Mouse (Mus musculus) liver, embryonic 16.5 days (tissue): Measurements from ENCODE around the gene Slc20a1. TPM values are rescaled to one million over a fixed set of nuclear protein-coding genes. Genes with fewer than 3 reads are reported as not detected.

Experiments used
- ATAC-seq: fragments of 200-750 bp; cut with Nextera tagmentation; 2 replicates; pipeline ENCODE4 v1.8.0; 2017; ENCODE audit warnings: low read depth, mild to moderate bottlenecking, moderate number of reproducible peaks, moderate library complexity
- H3K27ac ChIP-seq: fragments of 300-500 bp; sonication (generic); 2 replicates; pipeline ENCODE4 v1.5.1; 2014; ENCODE audit warnings: mild to moderate bottlenecking, low read length
- H3K27me3 ChIP-seq: fragments of 300-500 bp; sonication (generic); 2 replicates; pipeline ENCODE4 v1.6.1; 2014; ENCODE audit warnings: low read depth, low read length, mixed read lengths; ENCODE audit not compliant: control insufficient read depth, insufficient read depth
- H3K36me3 ChIP-seq: fragments of 300-500 bp; sonication (generic); 2 replicates; pipeline ENCODE4 v1.6.1; 2014; ENCODE audit warnings: mild to moderate bottlenecking; ENCODE audit not compliant: control insufficient read depth, insufficient read depth
- H3K4me1 ChIP-seq: fragments of 300-500 bp; sonication (generic); 2 replicates; pipeline ENCODE4 v1.6.1; 2014; ENCODE audit warnings: low read depth, low read length, mixed read lengths; ENCODE audit not compliant: control insufficient read depth
- H3K4me2 ChIP-seq: fragments of 300-500 bp; sonication (generic); 2 replicates; pipeline ENCODE4 v1.6.1; 2014; ENCODE audit warnings: low read depth, low read length, mixed read lengths
- H3K4me3 ChIP-seq: fragments of 300-500 bp; sonication (generic); 2 replicates; pipeline ENCODE4 v1.5.1; 2014; ENCODE audit warnings: low read depth, mild to moderate bottlenecking, low read length
- H3K9ac ChIP-seq: fragments of 300-500 bp; sonication (generic); 2 replicates; pipeline ENCODE4 v1.6.1; 2014; ENCODE audit warnings: low read depth, low read length
- H3K9me3 ChIP-seq: fragments of 300-500 bp; sonication (generic); replicated peaks from 2 replicates; pipeline ENCODE4 v1.6.1; 2016; ENCODE audit warnings: low read length; ENCODE audit not compliant: control insufficient read depth
- WGBS: fragments of 180-500 bp; shearing (Covaris S2); extraction: QIAGEN DNeasy Blood & Tissue Kit; methylation state at CpG from one replicate; pipeline ENCODE4 v1.1.7; 2014; ENCODE audit not compliant: insufficient replicate concordance; 5-methylcytosine and 5-hydroxymethylcytosine counted together
- polyA plus RNA-seq: library from polyadenylated mRNA; unstranded; fragments of >200 nt; fragmentation: Nextera tagmentation; extraction: Ambion mirVana; gene quantifications from 2 replicates; pipeline ENCODE4 v1.2.1, GENCODE M21; 2015

Gene Slc20a1
- polyA plus RNA-seq, 1 experiment from 2014 or later: 39.6 TPM

DNA sequence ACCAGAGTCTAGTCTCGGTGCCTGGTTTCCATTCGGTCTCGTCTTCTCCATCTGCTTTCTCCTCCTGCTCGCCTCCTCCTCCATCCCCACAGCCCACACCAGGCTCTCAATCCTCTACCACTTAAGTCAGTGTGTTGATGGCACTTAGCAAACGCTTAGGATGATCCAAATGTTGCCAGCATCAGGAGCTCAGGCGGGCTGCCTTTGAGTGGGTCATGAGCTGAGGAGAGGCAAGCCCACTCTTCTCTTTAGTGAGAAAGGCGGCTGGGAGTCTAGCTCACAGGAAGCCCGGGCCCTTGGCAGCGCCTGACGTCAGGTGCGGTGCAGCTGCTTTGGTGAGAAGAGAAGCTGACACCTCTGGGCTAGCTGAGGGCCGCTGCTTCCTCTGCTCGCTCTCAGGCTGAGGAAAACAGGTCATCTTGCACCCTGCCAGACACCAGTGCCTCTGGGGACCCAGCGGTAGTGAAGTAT, 15.0 kb upstream of the Slc20a1 start:
- no peak overlapping the region for H3K27ac ChIP-seq
- no peaks in the 10 kb centered on the region for H3K9me3 ChIP-seq
- no peaks in the 10 kb centered on the region for H3K27me3 ChIP-seq
- ATAC-seq: no peak
- H3K36me3 ChIP-seq: no peaks in the 10 kb centered on the region
- WGBS: 44% methylated on average over 14 of the region's 14 CpGs
- H3K4me1 ChIP-seq: peaks cover 3% of the 10 kb centered on the region; the same call in 1 of the 2 replicates
- H3K4me2 ChIP-seq: no peak overlapping the region
- H3K9ac ChIP-seq: no peak overlapping the region
- H3K4me3 ChIP-seq: no peak overlapping the region

DNA sequence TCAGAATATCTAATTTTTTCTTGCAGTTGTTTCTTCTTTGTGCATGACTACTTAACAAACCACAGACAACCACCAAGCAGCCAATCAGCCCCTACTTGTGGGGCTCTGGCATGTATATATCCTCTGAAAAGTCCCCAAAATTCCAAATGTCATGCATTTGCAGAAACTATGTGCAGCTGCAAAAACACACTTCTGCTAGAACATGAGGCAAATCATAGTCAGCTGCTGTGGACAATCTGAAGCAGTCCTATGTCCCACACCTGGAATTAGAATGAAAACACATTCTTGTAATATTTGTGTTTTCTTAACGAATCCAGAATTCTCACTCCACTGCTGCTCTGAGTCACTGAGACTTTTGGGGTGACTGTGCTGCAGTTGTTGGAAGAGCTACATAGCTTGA, 13.7 kb upstream of the Slc20a1 start:
- Histone ChIP-seq H3K4me2 (no peak overlapping the region), H3K4me1 (peaks cover 3% of the 10 kb centered on the region; the same call in 1 of the 2 replicates), H3K4me3 (no peak overlapping the region), H3K36me3 (no peaks in the 10 kb centered on the region), H3K9me3 (no peaks in the 10 kb centered on the region), H3K27ac (no peak overlapping the region), H3K27me3 (no peaks in the 10 kb centered on the region), H3K9ac (no peak overlapping the region)
- 49% methylated on average over 1 of the region's 1 CpGs for WGBS
- no peak for ATAC-seq

- Histone ChIP-seq H3K36me3 (no peaks in the 10 kb centered on the region), H3K27ac (no peak overlapping the region), H3K9me3 (no peaks in the 10 kb centered on the region), H3K4me1 (peaks cover 3% of the 10 kb centered on the region; the same call in 1 of the 2 replicates), H3K27me3 (no peaks in the 10 kb centered on the region), H3K9ac (no peak overlapping the region), H3K4me2 (no peak overlapping the region), H3K4me3 (no peak overlapping the region)
- ATAC-seq: no peak
- WGBS: 57% methylated on average over 10 of the region's 10 CpGs
These were observed 12.8 kb upstream of the Slc20a1 start for GRCm38 (mm10) chr2:129185611-129186290.

DNA sequence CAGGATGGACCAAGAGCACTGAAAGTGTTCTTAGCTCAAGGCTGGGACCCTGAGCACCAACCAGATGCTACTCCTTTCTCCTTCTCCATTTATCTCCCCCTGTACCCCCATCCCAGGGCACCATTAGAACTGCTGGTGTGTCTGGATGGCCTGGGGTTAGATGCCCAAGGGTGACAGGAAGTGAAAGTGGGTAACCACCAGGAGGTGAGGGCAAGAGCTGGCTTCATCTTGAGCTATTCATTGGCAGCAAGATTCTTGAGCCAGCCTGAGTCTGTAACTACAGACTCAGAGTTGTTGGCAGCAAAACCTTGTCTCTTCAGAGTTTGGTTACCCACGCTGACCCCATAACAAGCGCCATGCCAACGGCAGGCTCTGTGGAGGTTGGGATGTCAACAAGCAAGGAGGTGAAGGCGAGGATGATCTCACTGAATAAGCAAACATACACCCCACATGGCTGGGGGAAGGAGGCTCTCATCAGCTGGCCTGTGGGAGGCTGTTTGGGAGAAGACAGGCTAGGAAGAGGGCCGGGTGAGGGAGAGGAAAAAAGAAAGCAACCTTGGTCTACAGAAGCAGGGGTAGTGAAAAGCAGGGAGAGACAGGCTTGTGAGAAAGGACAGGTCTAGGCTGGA, 12.2 kb upstream of the Slc20a1 start:
- Histone ChIP-seq H3K4me1 (peaks cover 3% of the 10 kb centered on the region; the same call in 1 of the 2 replicates), H3K27ac (no peak overlapping the region), H3K9me3 (no peaks in the 10 kb centered on the region), H3K36me3 (no peaks in the 10 kb centered on the region), H3K4me3 (no peak overlapping the region), H3K9ac (no peak overlapping the region), H3K27me3 (no peaks in the 10 kb centered on the region), H3K4me2 (no peak overlapping the region)
- WGBS: 49% methylated on average over 5 of the region's 5 CpGs
- ATAC-seq: 0 out of 2 replicates have a peak, but pooled peaks have one; percentile 19

GRCm38 (mm10) chr2:129192392-129193150, 6.0 kb upstream of the Slc20a1 start:
- H3K4me2 ChIP-seq: no peak overlapping the region
- peaks cover 11% of the 10 kb centered on the region for H3K4me1 ChIP-seq
- WGBS: 62% methylated on average over 7 of the region's 7 CpGs
- H3K4me3 ChIP-seq: no peak overlapping the region
- no peak overlapping the region for H3K27ac ChIP-seq
- H3K36me3 ChIP-seq: no peaks in the 10 kb centered on the region
- no peaks in the 10 kb centered on the region for H3K27me3 ChIP-seq
- H3K9me3 ChIP-seq: no peaks in the 10 kb centered on the region
- no peak overlapping the region for H3K9ac ChIP-seq
- ATAC-seq: no peak

- Histone ChIP-seq H3K4me3 (no peak overlapping the region), H3K9ac (no peak overlapping the region), H3K27ac (no peak overlapping the region), H3K36me3 (peaks cover 11% of the 10 kb centered on the region), H3K9me3 (no peaks in the 10 kb centered on the region), H3K4me1 (peaks cover 21% of the 10 kb centered on the region), H3K27me3 (no peaks in the 10 kb centered on the region), H3K4me2 (no peak overlapping the region)
- WGBS: 72% methylated on average over 2 of the region's 2 CpGs
- no peak for ATAC-seq
These were observed 2.2 kb upstream of the Slc20a1 start for GRCm38 (mm10) chr2:129196317-129196716.

DNA sequence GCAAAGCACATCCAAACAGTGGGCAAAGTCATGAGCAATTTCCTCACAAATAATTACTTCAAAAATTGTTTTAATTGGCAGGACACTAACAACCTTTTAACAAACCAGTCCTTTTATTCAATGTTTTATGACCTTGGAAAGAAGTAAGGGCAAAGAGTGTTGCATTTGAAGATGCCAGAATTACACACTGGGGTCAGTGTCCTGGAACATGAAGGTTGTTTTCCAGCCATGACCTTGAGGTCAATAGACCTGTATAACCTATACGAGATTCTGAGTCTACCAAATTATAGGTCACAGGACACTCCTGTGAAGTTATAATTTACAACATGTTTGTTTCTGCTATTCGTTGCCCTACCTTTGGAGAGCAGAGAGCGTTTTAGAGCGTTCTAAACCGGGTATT, 1.4 kb upstream of the Slc20a1 start:
- H3K9me3 ChIP-seq: no peaks in the 10 kb centered on the region
- H3K27me3 ChIP-seq: no peaks in the 10 kb centered on the region
- peak overlapping the region; percentile 82 for H3K9ac ChIP-seq
- peak overlapping the region; percentile 88 for H3K4me3 ChIP-seq
- 61% methylated on average over 5 of the region's 5 CpGs for WGBS
- no peak for ATAC-seq
- peak overlapping the region; percentile 98 for H3K4me2 ChIP-seq
- H3K4me1 ChIP-seq: peaks cover 28% of the 10 kb centered on the region
- no peak overlapping the region for H3K27ac ChIP-seq
- H3K36me3 ChIP-seq: peaks cover 20% of the 10 kb centered on the region

DNA sequence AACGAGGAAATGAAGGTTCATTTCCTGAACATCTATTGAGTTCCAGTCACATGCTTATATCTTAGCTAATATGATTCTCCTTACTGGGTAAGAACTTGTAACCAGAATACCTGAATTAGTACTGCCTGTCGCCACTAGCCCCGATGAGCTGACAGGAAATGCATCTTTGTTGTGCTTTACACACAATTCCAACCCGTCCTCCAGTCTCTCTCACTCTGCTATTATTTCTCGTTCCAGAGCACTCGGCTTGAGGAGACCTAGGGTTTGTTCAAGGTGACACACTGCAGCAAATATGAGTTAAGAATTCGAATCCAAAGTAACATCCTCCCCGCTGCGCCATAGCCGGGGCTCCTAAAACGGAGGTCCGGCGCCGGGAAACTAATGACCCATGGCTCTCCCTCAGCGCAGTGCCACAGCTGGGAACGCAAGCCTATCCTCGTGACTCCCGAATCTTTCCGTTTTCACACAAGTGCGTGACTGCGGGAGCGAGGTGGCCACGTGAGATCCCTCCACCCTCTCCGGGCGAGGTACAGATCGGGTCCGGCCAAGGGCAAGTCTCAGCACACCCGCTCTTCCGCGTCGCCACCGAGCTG, 625 bp upstream of the Slc20a1 start:
- Histone ChIP-seq H3K9ac (peak overlapping the region; percentile 82), H3K4me2 (peak overlapping the region; percentile 98), H3K27ac (peak overlapping the region; percentile 75), H3K4me1 (peaks cover 28% of the 10 kb centered on the region), H3K4me3 (peak overlapping the region; percentile 88), H3K27me3 (no peaks in the 10 kb centered on the region), H3K9me3 (no peaks in the 10 kb centered on the region), H3K36me3 (peaks cover 25% of the 10 kb centered on the region)
- WGBS: under 1% methylated on average over 32 of the region's 32 CpGs
- ATAC-seq: no peak
